Mouse (Mus musculus) intestine, embryonic 14.5 days (tissue): Measurements from ENCODE around the gene C8g. TPM values are rescaled to one million over a fixed set of nuclear protein-coding genes. Genes with fewer than 3 reads are reported as not detected.

Experiments used
- ATAC-seq: fragments of 200-750 bp; cut with Nextera tagmentation; replicated peaks from 2 replicates; pipeline ENCODE4 v1.8.0; 2017; ENCODE audit warnings: low read depth, moderate number of reproducible peaks, moderate TSS enrichment, moderate library complexity; ENCODE audit not compliant: low FRiP score, low TSS enrichment
- DNase-seq: peaks from one replicate; pipeline ENCODE4 v3.0.0-alpha.2; 2018; ENCODE audit warnings: low spot score
- H3K27ac ChIP-seq: fragments of 300-500 bp; sonication (generic); 2 replicates; pipeline ENCODE4 v1.5.1; 2014; ENCODE audit warnings: low read depth, mild to moderate bottlenecking, control low read depth
- H3K27me3 ChIP-seq: fragments of 300-500 bp; sonication (generic); replicated peaks from 2 replicates; pipeline ENCODE4 v1.6.1; 2014; ENCODE audit warnings: low read length, control low read depth; ENCODE audit not compliant: control insufficient read depth, insufficient read depth
- H3K36me3 ChIP-seq: fragments of 300-500 bp; sonication (generic); 2 replicates; pipeline ENCODE4 v1.6.1; 2014; ENCODE audit warnings: low read length, control low read depth; ENCODE audit not compliant: control insufficient read depth, insufficient read depth
- H3K4me1 ChIP-seq: fragments of 300-500 bp; sonication (generic); replicated peaks from 2 replicates; pipeline ENCODE4 v1.6.1; 2014; ENCODE audit warnings: low read length, control low read depth, mixed read lengths; ENCODE audit not compliant: control insufficient read depth, insufficient read depth
- H3K4me2 ChIP-seq: fragments of 300-500 bp; sonication (generic); 2 replicates; pipeline ENCODE4 v1.6.1; 2014; ENCODE audit warnings: low read length
- H3K4me3 ChIP-seq: fragments of 300-500 bp; sonication (generic); 2 replicates; pipeline ENCODE4 v1.5.1; 2014; ENCODE audit warnings: low read depth, low read length, control low read depth, mixed read lengths
- H3K9ac ChIP-seq: fragments of 300-500 bp; sonication (generic); 2 replicates; pipeline ENCODE4 v1.6.1; 2014; ENCODE audit warnings: mild to moderate bottlenecking, low read length
- H3K9me3 ChIP-seq: fragments of 300-500 bp; sonication (generic); 2 replicates; pipeline ENCODE4 v1.6.1; 2016; ENCODE audit warnings: low read length, control low read depth; ENCODE audit not compliant: control insufficient read depth
- WGBS: fragments of 180-500 bp; shearing (Covaris S2); extraction: QIAGEN DNeasy Blood & Tissue Kit; methylation state at CpG from one replicate; pipeline ENCODE4 v1.1.7; 2014; 5-methylcytosine and 5-hydroxymethylcytosine counted together
- polyA plus RNA-seq: library from polyadenylated mRNA; unstranded; fragments of >200 nt; fragmentation: Nextera tagmentation; extraction: Ambion mirVana; gene quantifications from 2 replicates; pipeline ENCODE4 v1.2.1, GENCODE M21; 2014

The C8g gene
- polyA plus RNA-seq, 1 experiment from 2014 or later: 6.3 TPM

DNA sequence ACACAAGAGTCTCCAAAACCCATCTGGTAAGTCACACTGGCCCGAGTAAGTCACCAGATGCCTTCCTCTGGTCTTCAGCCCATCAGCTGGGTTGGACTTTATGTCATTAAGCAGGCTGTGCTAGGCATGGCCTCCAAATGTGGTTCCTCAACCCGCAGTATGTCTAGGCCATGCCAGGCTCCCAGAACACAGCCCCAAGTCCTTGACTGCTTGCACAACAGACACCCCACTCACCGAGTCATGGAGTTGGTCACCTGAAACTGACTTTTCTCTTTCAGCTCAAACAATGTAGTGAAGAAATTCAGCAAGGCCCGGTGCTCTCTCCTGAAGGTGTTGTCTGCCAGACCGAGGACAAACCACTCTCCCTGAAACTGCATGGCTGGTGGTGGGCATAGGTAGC, 8.5 kb downstream of the C8g start:
- no peak for ATAC-seq
- WGBS: 83% methylated on average over 5 of the region's 5 CpGs
- Histone ChIP-seq H3K4me1 (no peaks in the 10 kb centered on the region), H3K36me3 (no peaks in the 10 kb centered on the region), H3K4me3 (no peak overlapping the region), H3K27ac (no peak overlapping the region), H3K27me3 (no peaks in the 10 kb centered on the region), H3K4me2 (no peak overlapping the region), H3K9me3 (no peaks in the 10 kb centered on the region), H3K9ac (no peak overlapping the region)
- no peak for DNase-seq

- no peaks in the 10 kb centered on the region for H3K36me3 ChIP-seq
- WGBS: 80% methylated on average over 7 of the region's 7 CpGs
- no peak for ATAC-seq
Observed at GRCm38 (mm10) chr2:25488671-25489068, 12.8 kb downstream of the C8g start.

GRCm38 (mm10) chr2:25487965-25488670, 13.4 kb downstream of the C8g start:
- Histone ChIP-seq H3K9ac (no peak overlapping the region), H3K4me2 (no peak overlapping the region), H3K36me3 (no peaks in the 10 kb centered on the region), H3K4me3 (no peak overlapping the region), H3K27ac (no peak overlapping the region), H3K9me3 (no peaks in the 10 kb centered on the region), H3K4me1 (no peaks in the 10 kb centered on the region), H3K27me3 (no peaks in the 10 kb centered on the region)
- 82% methylated on average over 6 of the region's 6 CpGs for WGBS
- ATAC-seq (no peak), DNase-seq (no peak)

More at GRCm38 (mm10) chr2:25488671-25489068, 12.8 kb downstream of the C8g start:
- DNase-seq: no peak
- H3K27me3 ChIP-seq: no peaks in the 10 kb centered on the region
- H3K4me1 ChIP-seq: no peaks in the 10 kb centered on the region
- no peaks in the 10 kb centered on the region for H3K9me3 ChIP-seq
- H3K27ac ChIP-seq: no peak overlapping the region
- H3K9ac ChIP-seq: no peak overlapping the region
- H3K4me2 ChIP-seq: no peak overlapping the region
- H3K4me3 ChIP-seq: no peak overlapping the region

DNA sequence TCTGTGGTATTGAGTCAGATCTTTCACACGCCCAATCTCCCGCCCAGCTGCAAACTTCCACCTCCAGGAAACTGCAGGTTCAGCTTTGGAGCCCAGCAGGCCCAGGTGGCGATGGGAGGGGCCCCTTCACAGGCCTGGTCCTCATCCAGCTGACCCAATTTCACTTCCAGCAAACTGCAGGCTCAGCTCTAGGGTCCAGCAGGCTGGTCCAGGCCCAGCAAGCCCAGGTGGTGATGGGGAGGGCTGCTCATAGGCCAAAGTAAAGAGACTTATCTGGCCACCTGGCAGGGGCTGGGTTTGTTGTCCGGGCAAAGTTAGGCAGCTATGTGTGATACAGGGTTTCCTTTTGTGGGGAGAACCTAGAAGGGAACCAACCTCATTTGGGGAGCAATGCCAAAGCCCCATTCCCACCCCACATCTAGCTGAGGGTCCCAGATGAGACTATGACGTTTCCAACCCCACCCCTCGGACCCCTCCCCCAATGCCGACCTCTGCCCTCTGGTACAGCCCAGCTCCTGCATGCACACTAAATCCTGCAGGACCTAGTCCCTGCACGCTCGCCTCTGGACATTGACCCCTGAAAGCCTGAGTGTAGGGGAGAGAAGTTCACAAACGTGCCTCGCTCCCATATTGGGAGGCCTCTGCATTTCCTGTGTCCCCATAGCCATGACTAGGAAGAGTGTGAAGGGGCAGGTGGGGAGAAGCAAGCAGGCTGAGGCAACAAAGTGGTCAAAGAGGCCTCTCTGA, 16.4 kb downstream of the C8g start:
- H3K9me3 ChIP-seq: no peaks in the 10 kb centered on the region
- no peaks in the 10 kb centered on the region for H3K36me3 ChIP-seq
- DNase-seq (no peak), ATAC-seq (no peak)
- H3K4me3 ChIP-seq: no peak overlapping the region
- H3K27ac ChIP-seq: no peak overlapping the region
- no peak overlapping the region for H3K9ac ChIP-seq
- WGBS: 52% methylated on average over 11 of the region's 11 CpGs
- no peaks in the 10 kb centered on the region for H3K4me1 ChIP-seq
- H3K27me3 ChIP-seq: no peaks in the 10 kb centered on the region
- H3K4me2 ChIP-seq: no peak overlapping the region

- Histone ChIP-seq H3K36me3 (no peaks in the 10 kb centered on the region), H3K27me3 (no peaks in the 10 kb centered on the region), H3K9ac (no peak overlapping the region), H3K4me1 (no peaks in the 10 kb centered on the region), H3K9me3 (no peaks in the 10 kb centered on the region), H3K27ac (no peak overlapping the region), H3K4me3 (no peak overlapping the region), H3K4me2 (no peak overlapping the region)
- peak; percentile 67 for DNase-seq
- 26% methylated on average over 7 of the region's 7 CpGs for WGBS
- 0 out of 2 replicates have a peak, but pooled peaks have one; percentile 22 for ATAC-seq
Observed at GRCm38 (mm10) chr2:25482969-25483368, 18.6 kb downstream of the C8g start.

- H3K4me2 ChIP-seq: no peak overlapping the region
- whole genome bisulfite sequencing: 92% methylated on average over 1 of the region's 1 CpGs
- H3K27me3 ChIP-seq: no peaks in the 10 kb centered on the region
- no peaks in the 10 kb centered on the region for H3K36me3 ChIP-seq
- no peak overlapping the region for H3K9ac ChIP-seq
- no peak overlapping the region for H3K4me3 ChIP-seq
- no peaks in the 10 kb centered on the region for H3K4me1 ChIP-seq
- H3K9me3 ChIP-seq: no peaks in the 10 kb centered on the region
- DNase-seq (no peak), ATAC-seq (no peak)
- no peak overlapping the region for H3K27ac ChIP-seq
Observed at GRCm38 (mm10) chr2:25480541-25480940, 21.0 kb downstream of the C8g start.

- ATAC-seq (no peak), DNase-seq (no peak)
- H3K9me3 ChIP-seq: no peaks in the 10 kb centered on the region
- H3K9ac ChIP-seq: no peak overlapping the region
- H3K4me2 ChIP-seq: no peak overlapping the region
- no peak overlapping the region for H3K4me3 ChIP-seq
- H3K27me3 ChIP-seq: no peaks in the 10 kb centered on the region
- WGBS: 60% methylated on average over 10 of the region's 10 CpGs
- H3K27ac ChIP-seq: no peak overlapping the region
- H3K4me1 ChIP-seq: no peaks in the 10 kb centered on the region
- H3K36me3 ChIP-seq: no peaks in the 10 kb centered on the region
Observed at GRCm38 (mm10) chr2:25479551-25480311, 21.8 kb downstream of the C8g start.

DNA sequence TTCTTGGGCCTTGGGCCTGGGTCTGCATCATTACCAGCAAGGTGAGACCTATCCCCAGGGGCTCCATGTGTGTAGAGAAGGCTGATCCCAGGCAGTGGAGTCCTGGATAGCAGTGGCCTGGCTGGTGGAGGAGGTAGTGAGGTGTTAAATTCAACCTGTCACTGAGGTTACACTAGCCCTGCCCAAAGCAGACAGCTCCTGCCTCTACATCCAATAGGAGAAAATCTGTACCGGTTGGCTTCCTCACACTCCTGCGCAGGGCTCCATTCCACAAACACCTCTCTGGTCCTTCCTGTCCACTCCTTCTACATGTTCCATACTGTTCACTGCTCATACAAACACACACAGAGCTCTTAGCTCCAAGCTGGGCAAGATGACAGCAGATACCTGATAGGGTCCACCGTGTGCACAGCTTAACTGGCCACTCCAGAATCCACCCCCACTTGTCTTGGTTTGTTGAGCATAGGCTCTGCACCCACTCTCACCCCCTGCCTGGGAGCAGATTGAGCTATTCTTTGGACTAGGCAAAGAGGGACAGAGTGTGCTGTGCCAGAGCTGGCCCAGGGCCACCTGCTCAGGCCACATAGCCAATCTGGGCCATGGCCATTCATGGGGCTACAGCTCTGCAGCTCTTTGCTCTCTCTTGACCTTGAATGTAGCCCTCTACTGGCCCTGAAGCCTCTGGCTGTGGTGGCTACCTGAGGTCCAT, 23.4 kb downstream of the C8g start:
- Histone ChIP-seq H3K36me3 (no peaks in the 10 kb centered on the region), H3K9me3 (no peaks in the 10 kb centered on the region), H3K4me1 (no peaks in the 10 kb centered on the region), H3K27ac (no peak overlapping the region), H3K27me3 (no peaks in the 10 kb centered on the region), H3K4me2 (no peak overlapping the region), H3K4me3 (no peak overlapping the region), H3K9ac (no peak overlapping the region)
- ATAC-seq: no peak
- WGBS: 81% methylated on average over 3 of the region's 3 CpGs
- DNase-seq: no peak
